Mouse (Mus musculus) heart, postnatal 14 days (tissue): ENCODE results near the gene Pde6h. TPM values are rescaled to one million over a fixed set of nuclear protein-coding genes. Genes with fewer than 3 reads are reported as not detected.

Experiments used
- DNase-seq, 2 experiments: peaks; one replicate each; pipeline ENCODE4 v3.0.0; 2021 to 2022
- intact Hi-C: fragments of 180-260 bp; cut with DNase I; formaldehyde crosslinking; loops from one replicate; pipeline ENCODE4 v1.15.1; 2025
- total RNA-seq, 2 experiments: library from RNA; stranded (reverse); gene quantifications; 2 replicates each; pipeline ENCODE4 v1.2.3; 2021

Gene Pde6h
- total RNA-seq, 2 experiments from 2014 or later: 0.46 TPM; not detected in 1

DNA sequence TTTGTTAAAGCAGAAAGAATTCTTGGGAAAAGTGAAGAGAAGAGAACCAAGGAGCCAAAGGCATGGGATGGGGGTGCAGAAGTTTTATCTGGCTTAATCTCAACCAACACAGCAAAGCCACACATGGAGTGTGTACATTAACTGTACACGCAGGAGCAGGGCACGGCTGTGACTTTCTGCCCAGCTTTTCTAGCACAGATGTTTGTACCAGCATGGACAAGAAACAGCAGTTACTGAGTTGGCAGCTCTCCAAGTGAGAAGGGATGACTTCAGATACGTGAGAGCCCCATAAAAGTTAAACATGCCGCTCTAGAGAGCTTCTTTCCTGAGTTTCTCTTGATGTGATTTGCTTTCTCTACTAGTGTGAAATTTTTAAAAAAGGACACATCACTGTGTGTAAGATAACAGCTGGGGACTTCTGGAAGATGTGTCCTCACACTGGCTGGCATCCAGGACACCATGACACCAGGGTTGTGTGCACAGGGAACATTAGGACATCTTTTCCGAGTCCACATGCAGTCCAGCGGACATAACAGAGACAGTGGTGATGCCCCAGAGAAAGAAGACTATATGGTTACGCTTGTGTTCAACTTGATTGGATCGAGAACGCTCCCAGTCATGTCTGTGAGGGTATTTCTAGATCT is 13.3 kb upstream of the Pde6h start:
- DNase-seq: peak; percentile 43 to 57
- intact Hi-C loops: no loop called here

DNA sequence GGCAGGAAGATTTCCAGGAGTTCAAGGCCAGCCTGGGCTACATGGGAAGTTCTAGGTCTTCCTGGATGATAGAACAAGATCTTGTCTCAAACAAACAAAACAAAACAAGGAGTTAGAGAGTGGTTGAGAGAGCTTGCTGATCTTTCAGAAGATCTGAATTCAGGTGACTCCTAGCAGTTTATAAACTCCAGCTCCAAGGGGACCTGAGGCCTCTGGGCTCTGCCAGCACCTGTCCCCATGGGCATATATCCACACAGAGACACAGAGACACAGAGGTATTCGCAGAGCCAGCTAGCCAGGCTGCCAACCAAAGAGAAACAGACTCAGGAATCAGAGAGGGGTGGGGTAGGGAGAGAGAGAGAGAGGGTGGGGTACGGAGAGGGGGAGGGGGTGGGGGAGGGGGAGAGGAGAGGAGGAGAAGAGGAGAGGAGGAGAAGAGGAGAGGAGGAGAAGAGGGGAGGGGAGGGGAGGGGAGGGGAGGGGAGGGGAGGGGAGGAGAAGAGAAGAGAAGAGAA is 10.8 kb upstream of the Pde6h start:
- no peak for DNase-seq
- intact Hi-C loops: no loop called here

DNA sequence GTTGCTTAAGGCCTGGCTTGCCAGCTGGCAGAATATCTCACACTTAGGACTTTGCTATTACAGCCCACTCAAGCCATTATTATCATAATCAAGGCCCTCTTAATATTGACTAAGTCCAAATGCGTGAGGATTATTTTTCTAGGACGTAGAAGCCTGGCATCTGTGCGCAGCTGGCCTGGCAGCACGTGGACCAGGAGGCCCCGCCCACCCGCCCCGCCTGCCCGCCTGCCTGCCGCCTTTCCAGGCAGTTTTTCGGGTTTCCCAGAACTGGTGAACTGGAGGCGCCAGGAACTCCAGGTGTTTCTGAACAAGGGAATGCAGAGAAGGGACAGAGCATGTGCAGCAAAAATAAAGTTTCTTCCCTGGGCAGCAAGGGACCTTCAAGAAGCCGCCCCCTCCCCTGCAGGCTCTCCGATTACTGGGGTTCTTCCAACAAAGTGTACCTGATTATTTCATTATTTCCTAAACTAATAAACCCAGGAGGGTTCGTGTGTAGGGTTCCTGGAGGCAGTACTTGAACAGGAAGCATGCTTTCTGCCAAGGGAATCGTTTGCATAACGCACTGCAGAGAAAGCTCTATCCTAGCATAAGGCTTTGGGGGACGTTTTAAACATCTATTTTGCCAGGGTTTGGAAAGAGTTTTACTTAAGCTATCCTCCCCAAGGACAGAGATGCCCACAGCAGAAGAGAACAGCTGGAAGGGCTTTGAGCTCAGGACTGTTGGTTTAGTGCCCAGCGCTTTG is 10.1 kb upstream of the Pde6h start:
- intact Hi-C loops: no loop called here
- peak; percentile 50 to 58 for DNase-seq

DNA sequence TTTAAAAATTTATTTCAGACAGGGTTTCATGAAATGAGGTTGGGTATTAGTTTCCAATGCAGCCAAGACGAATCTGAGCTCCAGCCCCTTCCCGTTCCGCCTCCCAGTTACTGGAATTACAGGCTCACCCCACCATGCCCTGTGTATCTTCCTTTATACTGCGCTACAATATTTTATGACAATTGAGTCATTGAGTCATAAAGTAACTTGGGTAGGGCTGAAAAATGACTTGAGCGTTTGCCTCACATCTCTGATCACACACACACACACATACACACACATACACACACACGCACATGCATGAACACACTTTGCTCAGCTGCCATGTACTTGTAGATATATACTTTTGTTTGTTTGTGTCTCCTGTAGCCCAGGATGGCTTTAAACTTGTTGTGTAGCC is 9.4 kb upstream of the Pde6h start:
- intact Hi-C loops: no loop called here
- no peak for DNase-seq

DNA sequence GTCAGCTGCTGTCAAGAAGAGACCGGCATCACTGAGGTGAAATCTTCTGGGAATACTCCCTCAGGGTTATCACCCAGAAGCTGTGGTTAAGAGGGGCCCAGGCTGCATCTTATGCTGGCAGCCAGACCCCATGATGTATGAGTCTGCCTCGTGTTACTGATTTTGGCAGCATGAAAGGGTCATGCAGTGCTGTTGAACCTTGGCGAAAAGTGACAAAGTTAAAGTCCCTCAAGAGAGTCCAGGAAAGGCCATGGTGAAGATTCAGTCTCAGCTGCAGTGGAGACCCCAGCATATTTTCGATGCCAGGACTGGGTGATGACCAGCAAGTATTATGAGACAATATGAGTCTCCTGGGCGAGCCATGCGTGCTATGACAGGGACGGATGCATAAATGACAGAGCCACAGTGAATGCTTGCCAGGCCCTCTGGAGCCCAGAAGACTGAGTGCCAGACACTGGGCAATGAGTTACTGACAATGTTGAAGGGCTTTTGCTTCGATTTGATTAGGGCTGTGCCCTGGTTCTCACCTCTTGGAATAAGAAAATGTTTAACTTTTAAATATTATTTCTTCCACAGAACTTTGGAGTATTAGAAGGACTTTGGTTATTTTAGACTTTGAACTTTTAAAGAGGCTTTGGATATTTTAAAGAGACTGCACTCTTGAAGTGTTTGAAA is 7.8 kb upstream of the Pde6h start:
- intact Hi-C loops: no loop called here
- DNase-seq: no peak

DNA sequence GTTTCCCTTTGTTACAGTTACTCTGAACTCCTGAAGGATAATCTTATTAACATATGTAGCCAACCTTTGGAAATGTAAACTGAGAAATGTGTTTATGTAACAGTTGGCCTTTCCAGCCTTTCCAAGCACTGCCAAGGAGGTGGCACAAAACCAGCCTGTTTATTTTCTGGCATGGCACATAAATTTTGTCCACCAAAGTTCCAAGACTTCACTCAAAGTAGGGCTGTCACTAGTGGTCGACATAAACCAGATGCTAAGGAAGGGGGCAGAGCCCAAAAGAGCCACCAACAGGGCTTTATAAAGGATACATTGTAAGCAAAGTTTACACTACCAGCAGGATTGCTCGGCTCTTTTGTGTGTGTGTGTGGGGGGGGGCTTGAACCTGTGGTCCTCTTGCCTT is 5.7 kb upstream of the Pde6h start:
- intact Hi-C loops: no loop called here
- DNase-seq: no peak

DNA sequence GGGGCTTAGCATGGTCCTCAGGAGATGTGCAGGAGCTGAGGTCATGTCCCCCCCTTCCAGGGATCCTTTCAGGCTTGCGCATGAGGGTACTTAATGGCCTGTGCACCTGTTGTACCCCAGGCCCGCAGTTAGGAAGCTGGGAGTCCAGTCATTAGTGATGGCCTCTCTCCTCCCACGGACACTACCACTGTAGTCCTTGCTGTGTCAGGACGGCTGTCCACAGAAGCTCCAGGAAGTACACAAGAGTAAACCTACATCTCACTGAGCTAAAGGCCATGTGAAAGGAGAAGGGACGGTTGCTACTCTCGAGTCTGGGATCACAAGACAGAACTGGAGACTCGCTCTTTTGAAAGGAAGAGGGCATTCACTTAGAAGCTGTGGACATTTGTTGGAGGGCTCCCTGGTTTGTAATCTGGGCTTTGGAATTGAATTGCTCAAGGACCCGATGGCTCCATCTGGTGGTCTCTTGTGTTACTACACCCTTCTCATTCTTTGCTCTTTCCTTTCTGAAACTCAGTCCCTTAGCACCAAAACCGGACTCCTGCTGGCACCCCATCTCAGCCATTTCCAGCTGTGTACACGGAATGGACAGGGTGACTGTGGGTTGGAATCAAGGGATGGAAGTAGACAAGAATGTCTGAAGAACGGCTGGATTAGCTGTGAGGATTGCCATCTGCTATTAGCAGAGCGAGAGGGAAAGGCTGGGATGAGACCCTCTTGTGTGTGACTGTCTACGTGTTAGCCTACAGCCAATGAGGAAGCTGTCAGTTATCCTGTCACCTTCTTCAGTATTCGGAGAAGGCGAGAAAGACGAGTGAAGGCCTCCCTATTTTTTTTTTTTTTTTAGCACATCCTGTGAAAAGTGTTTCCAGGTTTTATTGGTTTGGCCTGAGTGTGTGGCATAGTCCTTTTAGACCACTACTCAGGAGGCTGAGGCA is 3.0 kb upstream of the Pde6h start:
- DNase-seq: peak; percentile 79 to 89
- intact Hi-C loops: loop anchor here (1.0 to 5.0 kb wide), 2 partner anchors 47 to 59 kb away; no protein-coding TSS in a partner anchor

DNA sequence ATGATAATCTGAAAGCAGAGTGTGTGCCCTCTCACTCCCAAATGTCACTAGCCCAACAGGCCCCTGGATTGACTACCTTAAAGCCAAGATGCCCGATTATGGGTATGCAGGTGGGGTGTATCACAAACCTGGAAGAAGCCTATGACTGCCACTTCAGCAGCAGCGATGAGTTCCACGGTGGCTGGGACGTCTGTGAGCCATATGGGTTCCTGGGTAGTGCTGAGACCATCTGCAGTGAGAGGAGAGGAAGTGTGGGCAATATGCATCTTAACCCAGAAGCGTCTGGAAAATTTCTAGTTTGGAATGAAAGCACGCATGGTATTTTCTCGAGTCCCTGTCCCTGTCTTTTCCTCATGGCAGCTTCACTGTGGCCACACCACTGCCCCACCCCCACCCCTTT is 2.0 kb upstream of the Pde6h start:
- no peak for DNase-seq
- intact Hi-C loops: loop anchor here (5.0 kb wide), 1 partner anchor 46 kb away; no protein-coding TSS in a partner anchor

DNA sequence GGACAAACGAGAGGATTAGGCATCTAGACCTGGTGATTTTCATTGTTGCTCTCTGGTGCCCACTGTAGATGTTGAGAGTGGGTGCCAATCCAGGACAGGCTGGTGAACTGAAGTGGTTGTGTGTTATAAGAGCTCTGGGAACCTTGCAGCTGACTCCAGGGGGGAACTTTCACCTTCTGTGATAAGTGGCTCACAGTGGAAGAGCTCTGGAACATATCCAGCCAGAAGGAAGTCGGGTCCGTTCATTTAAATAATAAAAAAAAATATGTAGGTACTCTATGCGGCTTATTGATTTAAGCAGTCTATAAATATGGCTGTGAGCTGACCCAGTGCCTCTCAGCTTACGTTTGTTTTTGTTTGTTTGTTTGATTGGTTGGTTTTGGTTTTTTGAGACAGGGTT is 1.6 kb upstream of the Pde6h start, which contains the start of gene Erp27:
Gene Erp27, minus strand, starts transcription at position 101 of the 400 bp plus-strand sequence.
- DNase-seq: no peak
- intact Hi-C loops: loop anchor here (5.0 kb wide), 1 partner anchor 45 kb away; no protein-coding TSS in a partner anchor

DNA sequence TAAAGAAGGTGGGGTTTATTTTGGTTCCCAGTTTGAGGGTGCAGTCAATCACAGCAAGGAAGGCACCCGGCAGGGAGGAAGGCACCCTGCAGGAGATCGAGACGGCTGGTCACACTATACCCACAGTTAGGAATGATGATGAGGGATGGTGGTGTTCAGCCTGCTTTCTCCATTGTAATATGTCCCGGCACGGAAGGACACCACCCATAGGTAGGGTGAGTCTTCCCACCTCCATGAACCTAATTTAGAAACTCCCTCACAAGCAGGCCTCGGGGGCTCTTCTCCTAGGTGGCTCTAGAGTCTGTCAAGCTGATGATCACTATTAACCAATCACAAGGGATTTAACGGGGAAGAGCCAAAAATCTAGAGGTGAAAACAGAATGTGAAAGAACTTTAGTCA is 761 bp upstream of the Pde6h start:
- no peak for DNase-seq
- intact Hi-C loops: loop anchor here (5.0 kb wide), 1 partner anchor 44 kb away; no protein-coding TSS in a partner anchor

DNA sequence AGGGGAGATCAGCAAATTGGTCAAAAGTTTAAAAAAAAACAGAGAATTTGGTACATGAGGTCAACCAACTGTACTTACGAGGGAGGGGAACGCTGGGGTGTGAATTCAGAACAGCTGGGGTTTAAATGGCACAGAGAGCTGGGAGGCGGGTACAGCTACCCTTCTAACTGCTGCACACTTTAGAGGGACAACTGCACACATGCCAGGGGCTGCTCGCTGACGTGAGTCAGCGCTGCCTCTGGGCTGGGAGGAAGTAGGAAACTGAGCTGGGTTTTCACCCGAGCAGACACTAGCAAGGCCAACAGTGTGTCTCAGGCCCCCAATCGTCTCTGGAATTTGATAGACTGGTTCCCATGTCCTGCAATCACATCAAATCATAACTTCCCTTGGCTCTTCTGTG is 1.4 kb downstream of the Pde6h start:
- no peak for DNase-seq
- intact Hi-C loops: no loop called here

DNA sequence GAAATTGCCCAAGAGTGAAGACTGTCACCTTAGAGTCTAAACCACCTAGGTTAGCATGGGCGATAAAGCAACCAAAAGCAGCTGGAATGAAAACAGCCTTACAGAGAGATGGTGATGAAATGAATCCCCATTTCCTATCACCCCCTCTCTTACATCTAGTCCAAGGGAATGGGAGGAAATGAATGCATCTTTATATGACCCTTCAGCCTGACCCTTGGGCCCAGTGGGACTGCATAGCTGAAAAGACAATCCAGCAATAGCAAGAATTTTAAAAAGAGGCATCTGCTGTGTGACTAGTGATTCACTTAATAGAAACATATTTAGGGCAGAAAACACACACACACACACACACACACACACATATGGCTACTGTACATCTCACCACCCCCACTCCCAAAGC is 4.0 kb downstream of the Pde6h start:
- intact Hi-C loops: no loop called here
- no peak for DNase-seq

DNA sequence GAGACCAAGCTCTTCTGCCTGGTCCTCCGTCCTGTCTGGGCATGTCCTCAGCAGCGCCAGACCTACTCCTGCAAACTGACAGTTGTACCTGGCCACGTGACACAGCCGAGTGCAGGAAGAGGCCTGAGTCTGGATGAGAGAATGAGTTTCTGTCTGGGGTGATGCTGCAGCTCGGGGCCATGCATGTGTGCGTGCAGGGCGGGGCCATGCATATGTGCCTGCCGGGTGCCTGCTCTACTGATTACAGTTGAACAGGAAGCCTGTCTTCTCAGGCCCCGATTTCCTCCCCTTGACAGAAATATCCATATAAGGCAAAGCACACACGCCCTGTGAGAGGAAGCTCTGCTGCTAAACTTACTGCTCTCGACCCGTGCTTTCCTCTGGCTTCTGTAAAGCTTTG is 7.0 kb downstream of the Pde6h start:
- DNase-seq: no peak
- intact Hi-C loops: no loop called here

DNA sequence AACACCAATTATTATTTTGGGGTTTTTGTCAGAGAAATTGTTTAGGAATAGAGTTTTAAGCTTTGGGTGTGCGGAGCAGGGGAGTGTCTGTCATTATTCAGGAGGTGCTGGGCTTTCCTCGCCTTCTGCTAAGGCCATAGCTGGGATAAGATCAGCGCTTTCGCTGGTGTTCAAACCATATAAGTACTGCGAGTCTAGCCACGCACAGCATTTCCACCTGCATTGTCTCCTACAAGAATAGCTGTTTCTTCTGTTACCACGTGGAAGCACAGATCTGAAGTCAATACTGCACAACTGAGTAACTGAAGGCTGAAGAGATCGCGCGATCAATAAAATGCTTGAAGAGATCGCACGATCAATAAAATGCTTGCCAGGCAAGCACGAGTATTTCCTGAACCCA is 7.6 kb downstream of the Pde6h start:
- intact Hi-C loops: no loop called here
- DNase-seq: no peak

DNA sequence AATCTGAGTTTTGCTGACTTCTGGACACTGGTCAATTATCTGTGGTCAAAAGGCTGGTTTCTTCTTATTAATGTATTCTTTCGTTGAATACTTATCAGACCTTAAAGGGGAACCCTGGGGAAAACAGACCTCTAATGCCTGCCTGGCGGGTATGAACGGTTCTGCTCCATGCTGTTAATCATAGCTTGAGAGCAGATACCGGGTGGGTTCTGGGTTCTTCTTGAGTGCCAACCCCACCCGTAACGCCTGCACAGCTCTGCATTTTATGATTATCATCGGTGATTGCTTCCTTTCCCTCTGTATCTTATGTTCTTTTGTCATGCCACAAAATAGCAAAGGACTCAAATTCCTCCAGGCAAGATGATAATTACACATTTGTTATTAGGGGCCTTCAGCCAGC is 10.4 kb downstream of the Pde6h start:
- intact Hi-C loops: no loop called here
- DNase-seq: no peak

DNA sequence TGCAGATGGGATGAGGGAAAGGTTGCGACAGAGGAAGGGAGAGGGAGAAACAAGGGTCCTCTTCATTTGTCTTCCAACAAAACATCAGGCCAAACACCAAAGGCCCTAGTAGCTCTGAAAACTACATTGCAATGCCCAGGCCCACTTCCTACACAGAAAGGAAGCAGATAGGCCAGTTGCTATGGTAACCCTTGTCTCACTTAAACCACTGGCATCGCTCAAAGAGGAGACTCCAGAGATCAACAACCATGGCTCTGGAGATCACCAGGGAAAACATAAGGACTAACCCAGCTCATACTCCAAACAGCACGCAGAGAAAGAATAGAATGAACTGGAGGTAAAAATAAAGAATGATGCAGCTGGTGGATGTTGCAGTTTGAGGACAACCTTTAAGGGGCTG is 11.6 kb downstream of the Pde6h start:
- intact Hi-C loops: no loop called here
- DNase-seq: no peak

DNA sequence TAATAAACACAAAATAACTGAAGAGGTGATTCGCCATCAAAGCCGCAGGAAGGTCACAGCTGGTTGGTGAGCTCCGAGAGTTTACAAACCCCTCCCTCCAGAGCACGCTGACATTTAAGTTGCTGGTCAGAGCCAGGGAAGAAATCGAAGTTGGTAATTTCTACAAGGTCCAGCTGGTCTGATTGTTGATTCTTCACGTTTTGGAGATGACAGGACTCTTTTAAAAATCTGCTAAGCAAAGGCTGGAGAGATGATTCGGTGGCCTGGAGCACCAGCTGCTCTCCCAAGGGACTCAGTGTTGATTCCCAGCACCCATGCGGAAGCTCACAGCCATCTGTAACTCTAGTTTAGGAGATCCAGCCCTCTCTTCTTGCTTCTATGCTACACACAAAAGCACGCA is 12.7 kb downstream of the Pde6h start:
- no peak for DNase-seq

DNA sequence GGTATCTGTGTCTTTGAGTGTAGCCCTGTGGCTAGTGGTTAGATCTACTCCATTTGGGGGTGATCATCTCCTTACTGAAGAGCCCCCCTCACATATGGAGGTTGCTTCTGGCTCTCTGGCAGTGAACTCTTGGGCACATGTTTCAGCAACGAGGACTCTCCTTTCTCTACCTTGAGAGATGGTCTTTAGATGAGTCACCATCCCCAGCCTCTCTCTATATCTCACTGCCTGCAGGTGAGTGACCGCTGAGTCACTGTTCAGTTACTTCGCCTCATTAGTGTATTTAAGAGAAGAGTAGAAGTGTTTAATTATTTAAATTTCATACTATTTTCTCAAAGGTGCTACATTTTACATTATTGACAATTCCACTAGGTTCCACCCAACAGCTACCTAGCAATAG is 13.5 kb downstream of the Pde6h start:
- intact Hi-C loops: no loop called here

More for the DNA sequence above, 12.7 kb downstream of the Pde6h start:
- intact Hi-C loops: no loop called here

DNA sequence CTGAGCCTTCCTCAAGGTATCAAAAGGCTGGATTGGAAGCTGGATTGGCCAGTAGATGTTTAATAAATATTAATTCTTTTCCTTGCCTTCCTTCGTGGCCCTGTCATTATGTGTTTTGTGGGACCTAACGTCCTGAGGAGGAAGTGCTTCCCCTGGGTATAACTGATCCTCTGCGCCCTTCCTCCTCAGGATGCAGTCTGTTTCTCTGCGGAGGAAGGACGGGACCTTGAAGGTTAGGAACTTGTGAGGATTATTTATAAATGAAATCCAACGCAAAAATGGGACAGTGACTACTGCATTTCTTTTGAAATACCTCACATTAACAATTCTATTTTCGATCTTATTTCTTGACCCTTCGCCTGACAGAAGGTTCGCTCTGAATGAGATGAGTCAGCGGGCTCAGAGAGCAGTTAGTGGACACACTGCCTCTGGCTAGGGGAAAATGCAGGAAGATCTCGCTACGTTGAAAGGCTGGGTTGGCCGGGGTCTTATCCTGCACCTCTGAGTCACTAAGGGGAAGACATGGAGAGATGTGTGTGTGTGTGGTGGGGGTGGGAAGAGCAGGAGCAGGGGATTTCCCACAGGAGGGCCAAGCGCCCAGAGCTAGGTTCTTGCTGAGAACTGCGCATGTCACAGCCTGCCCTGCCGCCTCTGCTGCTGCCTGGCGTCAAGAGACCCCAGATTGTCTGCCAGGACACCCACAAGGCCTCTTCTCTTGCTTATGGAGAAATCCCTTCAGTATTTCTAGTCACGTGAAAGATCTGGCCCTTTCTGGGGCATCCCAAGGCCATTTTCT is 14.9 kb downstream of the Pde6h start:
- intact Hi-C loops: no loop called here
- peak; percentile 31 to 43 for DNase-seq

More for the DNA sequence above, 13.5 kb downstream of the Pde6h start:
- no peak for DNase-seq
